Mouse (Mus musculus): Measurements from ENCODE around the gene Map2.

- TF ChIP-seq HCFC1 (IDR thresholded peaks at IDR 0.05; ENCODE audit: borderline replicate concordance, insufficient read depth, low read length) (no peak), MAFK (IDR thresholded peaks at IDR 0.05; ENCODE audit: insufficient read depth, low read depth, low read length) (no peak), ZC3H11A (IDR thresholded peaks at IDR 0.05; ENCODE audit: borderline replicate concordance, low read depth, low read length) (no peak)
These were observed 255.9 kb downstream of the Map2 start for GRCm38 (mm10) chr1:66430962-66431361.

Measured in ES-E14 (cell line).